Mouse (Mus musculus) frontal cortex, adult (tissue): Measurements from ENCODE around the gene Zfp973.
"Not testable (repeated sequence)": the region's sequence is repeated elsewhere in the genome, so short reads cannot be mapped to it uniquely, and the experiment has no call there.

ENCODE experiments used
- ATAC-seq: cut with Nextera tagmentation; 2 replicates; pipeline ENCODE4 v1.9.2; 2017; ENCODE audit warnings: mild to moderate bottlenecking, moderate library complexity, mixed read lengths; ENCODE audit not compliant: low TSS enrichment

Gene Zfp973

GRCm38 (mm10) chr2:176670222-176670621 is at the start of gene Zfp973:
TSS of gene Zfp973 (plus strand) at chr2:176670522.
- ATAC-seq: not testable (repeated sequence)

GRCm38 (mm10) chr2:176636244-176636643 is 34.1 kb upstream of the Zfp973 start, which contains the start of gene Gm14308:
TSS of gene Gm14308 (minus strand) at chr2:176636344.
- not testable (repeated sequence) for ATAC-seq

DNA sequence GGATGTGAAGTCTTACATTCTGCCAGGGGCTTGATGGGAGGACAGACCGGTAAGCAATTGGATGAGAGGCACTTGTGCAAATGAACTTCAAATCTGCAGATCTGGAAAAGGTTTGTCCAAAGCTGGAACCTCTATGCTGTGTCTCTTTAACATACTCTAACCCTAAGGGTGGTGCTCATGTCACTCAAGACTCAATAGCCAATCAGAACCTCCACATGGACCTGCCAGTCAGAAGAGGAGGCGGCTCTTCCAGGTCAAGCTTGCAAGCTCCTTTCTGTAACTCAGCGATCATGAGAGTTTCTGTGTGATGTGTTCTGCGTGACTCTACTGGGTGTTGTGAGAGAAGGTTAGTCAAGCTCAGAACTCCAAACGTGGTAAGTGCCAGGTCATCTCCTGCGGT is 37.7 kb downstream of the Zfp973 start, which contains the start of gene Gm14305:
Gene Gm14305 (plus strand): TSS at position 278 of the 400 bp plus-strand sequence.
- ATAC-seq: not testable (repeated sequence)
